9 mouse cellular contexts compared by ENCODE assay signal in genomic region chr6:71012436-71012822, GRCm38 (mm10). TPM values are rescaled to one million over a fixed set of nuclear protein-coding genes. Genes with fewer than 3 reads are reported as not detected.
DNase-seq lines count a peak whose midpoint lies in the region; ATAC-seq and TF ChIP-seq lines count a peak whose summit lies in the region.
"Had no signal": no experiment of that assay in that cellular context is flagged by ENCODE, and none has a peak within 500 bp of the region (broad histone marks: within the 10 kb centered on the region; RNA-seq: fewer than 3 reads in every experiment).

No protein-coding gene starts in this region.

- peak overlapping the region; percentile 96 for H3K4me2 ChIP-seq in lung, embryonic 15.5 days
- H3K4me2 ChIP-seq in forebrain, embryonic 15.5 days (replicated peaks) = peak overlapping the region; percentile 89
- H3K4me2 ChIP-seq in liver, embryonic 13.5 days = peak overlapping the region; percentile 64
- H3K4me2 ChIP-seq in stomach, embryonic 15.5 days = peak overlapping the region; percentile 93

- DNase-seq in lung, adult 2 months = no peak
- DNase-seq in liver, embryonic 13.5 days = no peak
- DNase-seq in cerebellum, adult 9-10 months = no peak
- DNase-seq in left cerebral cortex, postnatal 10 days (ENCODE audit: extremely low spot score in 1 of 2, low spot score in 2 of 2) = no peak

- no peaks in the 10 kb centered on the region for H3K36me3 ChIP-seq in lung, embryonic 15.5 days
- no peaks in the 10 kb centered on the region for H3K36me3 ChIP-seq in forebrain, embryonic 15.5 days
- no peaks in the 10 kb centered on the region for H3K36me3 ChIP-seq in liver, embryonic 13.5 days
- no peaks in the 10 kb centered on the region for H3K36me3 ChIP-seq in stomach, embryonic 15.5 days

- H3K9ac ChIP-seq in lung, embryonic 15.5 days = no peak overlapping the region
- peak overlapping the region; percentile 78 for H3K9ac ChIP-seq in forebrain, embryonic 15.5 days (replicated peaks)
- no peak overlapping the region for H3K9ac ChIP-seq in liver, embryonic 13.5 days
- no peak overlapping the region for H3K9ac ChIP-seq in stomach, embryonic 15.5 days

- no peak overlapping the region for H3K27ac ChIP-seq in lung, embryonic 15.5 days
- H3K27ac ChIP-seq in forebrain, embryonic 15.5 days (replicated peaks) = no peak overlapping the region; the same call in 1 of the 2 replicates
- H3K27ac ChIP-seq in liver, embryonic 13.5 days = no peak overlapping the region
- no peak overlapping the region for H3K27ac ChIP-seq in stomach, embryonic 15.5 days

- H3K4me3 ChIP-seq in lung, embryonic 15.5 days = peak overlapping the region; percentile 48
- H3K4me3 ChIP-seq in lung, adult 2 months (replicated peaks; ENCODE audit: extremely low read depth, low read depth, low read length) = no peak overlapping the region
- H3K4me3 ChIP-seq in forebrain, embryonic 15.5 days = peak overlapping the region; percentile 64
- peak overlapping the region; percentile 43; the same call in 1 of the 2 replicates for H3K4me3 ChIP-seq in liver, embryonic 13.5 days (replicated peaks)
- peak overlapping the region; percentile 43 for H3K4me3 ChIP-seq in stomach, embryonic 15.5 days (replicated peaks)

- no peak for TF ChIP-seq POLR2A in lung, adult 2 months (IDR thresholded peaks at IDR 0.05; ENCODE audit: borderline replicate concordance, extremely low read depth, low read depth, low read length)

- intact Hi-C loops in left cerebral cortex, postnatal 10 days (cut with DNase I) = loop anchor here (5.0 kb wide), 1 partner anchor 60 kb away; no protein-coding TSS in a partner anchor

- ATAC-seq in lung, embryonic 15.5 days (ENCODE audit: borderline replicate concordance, extremely low read depth, low FRiP score, low TSS enrichment) = peak; percentile 33; the same call in 1 of the 2 replicates
- peak; percentile 54 for ATAC-seq in forebrain, embryonic 15.5 days (replicated peaks)
- no peak for ATAC-seq in liver, embryonic 13.5 days (ENCODE audit: low read depth)
- no peak for ATAC-seq in stomach, embryonic 15.5 days (ENCODE audit: insufficient read depth, low FRiP score, low read depth)
- no peak for ATAC-seq in CD4-positive, CD25-positive, alpha-beta regulatory T cell, adult 4 months

- H3K4me1 ChIP-seq in lung, embryonic 15.5 days = peaks cover 11% of the 10 kb centered on the region
- H3K4me1 ChIP-seq in lung, adult 2 months (ENCODE audit: control insufficient read depth, insufficient read depth, low read length) = no peaks in the 10 kb centered on the region
- peaks cover 2% of the 10 kb centered on the region; the same call in 1 of the 2 replicates for H3K4me1 ChIP-seq in forebrain, embryonic 15.5 days
- H3K4me1 ChIP-seq in liver, embryonic 13.5 days (replicated peaks) = no peaks in the 10 kb centered on the region; the same call in 1 of the 2 replicates
- H3K4me1 ChIP-seq in stomach, embryonic 15.5 days = peaks cover 9% of the 10 kb centered on the region; the same call in 1 of the 2 replicates

- 7% methylated on average over 9 of the region's 9 CpGs for WGBS in lung, embryonic 15.5 days
- WGBS in lung, adult 2 months = 10% methylated on average over 9 of the region's 9 CpGs
- WGBS in forebrain, embryonic 15.5 days = 13% methylated on average over 9 of the region's 9 CpGs
- 10% methylated on average over 9 of the region's 9 CpGs for WGBS in liver, embryonic 13.5 days (ENCODE audit: insufficient replicate concordance)
- WGBS in stomach, embryonic 15.5 days = 10% methylated on average over 9 of the region's 9 CpGs

- peaks cover 6% of the 10 kb centered on the region; the same call in 1 of the 2 replicates for H3K27me3 ChIP-seq in lung, embryonic 15.5 days
- no peaks in the 10 kb centered on the region for H3K27me3 ChIP-seq in forebrain, embryonic 15.5 days
- peaks cover 28% of the 10 kb centered on the region for H3K27me3 ChIP-seq in liver, embryonic 13.5 days
- H3K27me3 ChIP-seq in stomach, embryonic 15.5 days (replicated peaks) = no peaks in the 10 kb centered on the region

- no peaks in the 10 kb centered on the region for H3K9me3 ChIP-seq in lung, embryonic 15.5 days
- no peaks in the 10 kb centered on the region for H3K9me3 ChIP-seq in forebrain, embryonic 15.5 days
- 0 out of 2 replicates have a peak, but pooled peaks cover 3% of the 10 kb centered on the region for H3K9me3 ChIP-seq in liver, embryonic 13.5 days (replicated peaks)
- no peaks in the 10 kb centered on the region for H3K9me3 ChIP-seq in stomach, embryonic 15.5 days

- no peak for TF ChIP-seq CTCF in lung, adult 2 months (IDR thresholded peaks at IDR 0.05; ENCODE audit: insufficient read depth, low read length)

RNA-seq across cellular contexts. Expression of gene Foxi3, which starts 56.1 kb away (rescaled TPM):
- not detected in 2 replicates for polyA plus RNA-seq in lung, embryonic 15.5 days (2015; fragmentation: Nextera tagmentation; extraction: Ambion mirVana)
- not detected in 2 replicates for polyA plus RNA-seq in lung, adult 2 months (2012; rRNA removed)
- polyA plus RNA-seq in forebrain, embryonic 15.5 days (2015; fragmentation: Nextera tagmentation; extraction: Ambion mirVana) = not detected in 2 replicates
- not detected in 2 replicates for polyA plus RNA-seq in liver, embryonic 13.5 days (2015; fragmentation: Nextera tagmentation; extraction: Ambion mirVana)
- polyA plus RNA-seq in stomach, embryonic 15.5 days (2015; fragmentation: Nextera tagmentation; extraction: Ambion mirVana) = not detected in 2 replicates
- not detected for polyA plus RNA-seq in CD4-positive, CD25-positive, alpha-beta regulatory T cell, adult 4 months (2017; shearing (Covaris generic))
- total RNA-seq in left cerebral cortex, postnatal 10 days (2021) = not detected
- total RNA-seq: layer of hippocampus, postnatal 25 days had no signal

Comparison
In these comparisons a context has a peak if more than half of its experiments do, and no peak if none do; other contexts are left out.
1. ATAC-seq: peak in lung, embryonic 15.5 days (single experiment) and forebrain, embryonic 15.5 days (single experiment); none in liver, embryonic 13.5 days (single experiment), stomach, embryonic 15.5 days (single experiment) and CD4-positive, CD25-positive, alpha-beta regulatory T cell, adult 4 months (single experiment).
2. Peak in every context shown above with its lines, with median percentiles within 50 percentile points of each other: H3K4me2 ChIP-seq.